Mouse (Mus musculus): ENCODE results near the gene Ifit3. TPM values are rescaled to one million over a fixed set of nuclear protein-coding genes. Genes with fewer than 3 reads are reported as not detected.
A peak's percentile ranks its signal among the peaks of the same experiment; 100 is the strongest.
"Not testable (repeated sequence)": the region's sequence is repeated elsewhere in the genome, so short reads cannot be mapped to it uniquely, and the experiment has no call there.

Gene Ifit3
- total RNA-seq, 2 experiments from 2014 or later, result 2.0 to 3.2 TPM

- DNase-seq, result not testable (repeated sequence)
Measured at GRCm38 (mm10) chr19:34587898-34588692, 4.8 kb downstream of the Ifit3 start.

- no peak for DNase-seq
Measured at GRCm38 (mm10) chr19:34588959-34589358, 5.6 kb downstream of the Ifit3 start.

- no peak for DNase-seq
Measured at GRCm38 (mm10) chr19:34593456-34593855, 10.1 kb downstream of the Ifit3 start.

GRCm38 (mm10) chr19:34594523-34594922 lies 11.2 kb downstream of the Ifit3 start:
- DNase-seq, result not testable (repeated sequence)

- DNase-seq, result no peak
Measured at GRCm38 (mm10) chr19:34596811-34597210, 13.5 kb downstream of the Ifit3 start.

GRCm38 (mm10) chr19:34598341-34598740 lies 15.0 kb downstream of the Ifit3 start:
- DNase-seq, result peak; percentile 79

GRCm38 (mm10) chr19:34599250-34599649 lies 15.9 kb downstream of the Ifit3 start:
- not testable (repeated sequence) for DNase-seq

GRCm38 (mm10) chr19:34601888-34602287 lies 18.6 kb downstream of the Ifit3 start, which contains the start of gene Ifit1bl1:
TSS of gene Ifit1bl1 (minus strand) at chr19:34601956.
- DNase-seq, result not testable (repeated sequence)

- no peak for DNase-seq
Measured at GRCm38 (mm10) chr19:34605472-34605871, 22.1 kb downstream of the Ifit3 start.

GRCm38 (mm10) chr19:34607237-34608051 lies 24.1 kb downstream of the Ifit3 start, which contains the start of gene Ifit3b:
TSS of gene Ifit3b (plus strand) at chr19:34607970.
- DNase-seq, result peak; percentile 25

- not testable (repeated sequence) for DNase-seq
Measured at GRCm38 (mm10) chr19:34610118-34610517, 26.8 kb downstream of the Ifit3 start.

GRCm38 (mm10) chr19:34612243-34613001 lies 29.1 kb downstream of the Ifit3 start:
- not testable (repeated sequence) for DNase-seq

GRCm38 (mm10) chr19:34620871-34621270 lies 37.5 kb downstream of the Ifit3 start:
- no peak for DNase-seq

- DNase-seq, result no peak
Measured at GRCm38 (mm10) chr19:34623781-34624180, 40.5 kb downstream of the Ifit3 start.

- DNase-seq, result no peak
Measured at GRCm38 (mm10) chr19:34624663-34625062, 41.3 kb downstream of the Ifit3 start.

GRCm38 (mm10) chr19:34627496-34627895 lies 44.2 kb downstream of the Ifit3 start:
- DNase-seq, result no peak

- no peak for DNase-seq
Measured at GRCm38 (mm10) chr19:34631487-34631886, 48.2 kb downstream of the Ifit3 start.

GRCm38 (mm10) chr19:34633484-34633883 lies 50.2 kb downstream of the Ifit3 start:
- no peak for DNase-seq

GRCm38 (mm10) chr19:34636933-34637557 lies 53.7 kb downstream of the Ifit3 start:
- peak; percentile 73 for DNase-seq
